Mouse (Mus musculus) testis, adult 2 months (tissue): ENCODE measurements around the gene Kptn.

Experiments used
- CTCF ChIP-seq: fragments of 200-500 bp; IDR thresholded peaks from 2 replicates; pipeline ENCODE4 v1.5.1; 2012; ENCODE audit warnings: low read depth, mild to moderate bottlenecking, inconsistent platforms, low read length, moderate library complexity; ENCODE audit not compliant: control insufficient read depth, insufficient read depth, insufficient replicate concordance
- POLR2A ChIP-seq: fragments of 200-500 bp; IDR thresholded peaks from 2 replicates; pipeline ENCODE4 v1.6.1; 2012; ENCODE audit warnings: low read depth, mild to moderate bottlenecking, inconsistent platforms, low read length, moderate library complexity; ENCODE audit not compliant: control insufficient read depth

DNA sequence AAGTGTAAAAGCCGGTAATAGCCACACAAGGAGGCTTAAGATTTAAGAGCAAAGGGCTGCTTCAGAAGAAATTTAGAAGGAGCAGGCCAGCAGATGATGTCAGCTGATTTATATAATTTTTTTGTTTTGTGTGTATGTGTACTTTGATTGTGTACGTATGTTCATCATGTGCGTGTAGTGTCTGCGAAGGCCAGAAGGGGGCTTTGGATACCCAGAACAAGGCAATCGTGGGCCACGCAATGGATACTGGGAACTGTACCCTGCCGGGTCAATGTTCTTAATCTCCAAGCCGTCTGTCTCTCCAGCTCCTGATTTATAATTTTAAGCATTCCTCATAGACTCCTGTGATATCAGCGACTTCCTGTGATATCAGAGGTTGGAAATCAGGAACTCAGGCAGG lies 41.6 kb downstream of the Kptn start:
- TF ChIP-seq CTCF = no peak
- no peak for TF ChIP-seq POLR2A
